Mouse (Mus musculus): ENCODE measurements around the gene Ppm1g. TPM values are rescaled to one million over a fixed set of nuclear protein-coding genes. Genes with fewer than 3 reads are reported as not detected.

The Ppm1g gene
- total RNA-seq, 2 experiments from 2014 or later = 70.2 to 71.8 TPM

DNA sequence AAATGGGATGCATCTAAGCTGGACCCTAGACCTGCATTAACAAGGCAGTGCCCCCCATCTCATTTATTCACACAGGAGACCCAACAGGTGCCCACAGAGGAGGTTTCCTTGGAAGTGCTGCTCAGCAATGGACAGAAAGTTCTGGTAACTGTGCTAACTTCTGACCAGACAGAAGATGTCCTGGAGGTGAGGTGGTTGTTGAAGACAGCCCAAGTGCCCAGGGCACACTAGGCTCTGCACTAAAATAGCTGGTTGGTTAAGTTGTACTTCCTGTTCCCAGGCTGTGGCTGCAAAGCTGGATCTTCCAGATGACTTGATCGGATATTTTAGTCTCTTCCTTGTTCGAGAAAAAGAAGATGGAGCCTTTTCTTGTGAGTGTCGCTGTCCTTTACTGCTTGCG is 24.8 kb downstream of the Ppm1g start:
- DNase-seq (ENCODE audit: low spot score in 2 of 2) = no peak

DNA sequence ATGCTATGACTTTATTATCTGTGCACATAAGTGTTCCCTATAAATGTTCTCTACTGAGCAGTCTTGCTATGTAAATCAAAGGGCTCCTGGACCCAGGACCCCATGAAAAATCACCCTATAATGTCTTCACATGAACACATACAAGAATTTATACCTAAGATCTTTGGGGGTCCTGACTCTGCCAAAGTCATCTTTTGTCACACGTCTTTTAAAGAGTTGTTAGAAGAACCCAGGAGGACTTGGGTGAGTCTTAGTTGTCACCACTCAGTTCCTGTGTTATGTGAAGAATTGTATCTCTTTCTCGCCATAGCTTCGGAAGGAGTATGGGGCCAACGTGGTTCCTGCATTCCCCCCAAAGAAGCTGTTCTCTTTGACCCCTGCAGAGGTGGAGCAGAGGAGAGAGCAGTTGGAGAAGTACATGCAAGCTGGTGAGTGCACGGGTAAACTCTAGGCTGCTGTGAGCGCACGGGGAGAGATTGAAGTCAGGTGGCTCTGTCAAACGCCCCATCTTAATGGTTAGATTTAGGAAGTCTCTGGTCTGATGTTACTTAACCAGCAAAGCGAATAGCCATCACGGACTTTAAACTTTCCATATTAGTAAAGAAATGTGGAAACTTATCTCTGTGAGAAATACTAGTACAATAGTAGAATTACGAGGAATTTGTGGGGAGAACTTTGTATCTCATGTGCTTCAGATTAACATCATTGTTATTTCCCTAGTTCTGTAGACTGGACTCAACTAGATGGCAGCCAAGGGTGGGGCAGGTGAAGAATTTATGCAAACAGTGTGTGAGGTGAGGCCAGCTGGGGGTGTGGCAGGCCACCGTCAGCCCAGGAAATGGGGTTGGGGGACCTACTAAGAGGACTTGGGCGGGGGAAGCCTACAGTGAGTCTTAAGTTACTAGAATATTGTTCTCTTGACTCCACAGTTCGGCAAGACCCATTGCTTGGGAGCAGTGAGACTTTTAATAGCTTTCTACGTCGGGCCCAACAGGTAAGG is 25.7 kb downstream of the Ppm1g start:
- DNase-seq (ENCODE audit: low spot score in 2 of 2) = no peak
- intact Hi-C loops (cut with DNase I) = loop anchor here (10.0 kb wide), 1 partner anchor 240 kb away; no protein-coding TSS in a partner anchor

More for the DNA sequence above, 24.8 kb downstream of the Ppm1g start:
- intact Hi-C loops (cut with DNase I) = loop anchor here (10.0 kb wide), 1 partner anchor 241 kb away; no protein-coding TSS in a partner anchor

- no peak for DNase-seq (ENCODE audit: low spot score in 2 of 2)
- intact Hi-C loops (cut with DNase I) = loop anchor here (1.0 to 10.0 kb wide), 3 partner anchors 9 to 239 kb away; partner anchors contain the start of genes Gtf3c2 and Zfp513
Measured at GRCm38 (mm10) chr5:31193631-31194281, 26.7 kb downstream of the Ppm1g start.

DNA sequence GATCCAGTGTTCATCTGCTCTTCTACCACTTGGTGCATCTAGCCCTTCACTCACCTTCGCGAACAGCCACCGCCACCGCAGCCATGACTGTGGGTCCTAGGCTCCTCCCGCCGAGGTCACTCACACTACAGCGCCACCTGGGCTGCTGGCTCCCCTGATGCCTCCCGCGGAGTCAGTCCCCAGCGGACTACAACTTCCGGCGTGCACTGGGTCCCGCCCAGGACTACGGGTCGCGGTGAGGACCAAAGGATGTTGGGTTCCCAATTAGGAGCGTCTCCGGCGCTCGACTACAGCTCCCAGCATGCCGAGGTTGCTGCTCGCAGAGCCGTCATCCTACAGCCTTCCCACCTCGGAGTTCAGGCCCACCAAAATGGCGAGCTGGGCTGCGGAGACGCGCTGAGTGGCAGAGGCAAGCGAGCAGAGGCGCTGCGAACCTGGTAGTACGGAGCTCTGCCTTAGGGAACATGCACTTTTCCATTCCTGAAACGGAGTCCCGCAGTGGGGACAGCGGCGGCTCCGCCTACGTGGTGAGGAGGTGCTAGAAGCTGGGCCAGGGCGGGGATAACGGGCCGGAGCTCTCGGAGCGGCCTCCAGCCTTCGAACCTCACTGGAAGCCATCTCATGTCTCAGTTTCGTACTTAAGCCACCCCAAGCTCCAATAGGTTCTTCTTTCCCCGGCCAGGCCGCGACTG is 27.4 kb downstream of the Ppm1g start, which contains the start of the genes Snx17 and Eif2b4:
TSS of gene Snx17 (plus strand) at position 289 of the 692 bp plus-strand sequence.
TSS of gene Eif2b4 (minus strand) at position 492 of the 692 bp plus-strand sequence.
- intact Hi-C loops (cut with DNase I) = loop anchor here (1.0 to 10.0 kb wide), 3 partner anchors 9 to 238 kb away; partner anchors contain the start of genes Gtf3c2 and Zfp513
- DNase-seq (ENCODE audit: low spot score in 2 of 2) = peak; percentile 100

DNA sequence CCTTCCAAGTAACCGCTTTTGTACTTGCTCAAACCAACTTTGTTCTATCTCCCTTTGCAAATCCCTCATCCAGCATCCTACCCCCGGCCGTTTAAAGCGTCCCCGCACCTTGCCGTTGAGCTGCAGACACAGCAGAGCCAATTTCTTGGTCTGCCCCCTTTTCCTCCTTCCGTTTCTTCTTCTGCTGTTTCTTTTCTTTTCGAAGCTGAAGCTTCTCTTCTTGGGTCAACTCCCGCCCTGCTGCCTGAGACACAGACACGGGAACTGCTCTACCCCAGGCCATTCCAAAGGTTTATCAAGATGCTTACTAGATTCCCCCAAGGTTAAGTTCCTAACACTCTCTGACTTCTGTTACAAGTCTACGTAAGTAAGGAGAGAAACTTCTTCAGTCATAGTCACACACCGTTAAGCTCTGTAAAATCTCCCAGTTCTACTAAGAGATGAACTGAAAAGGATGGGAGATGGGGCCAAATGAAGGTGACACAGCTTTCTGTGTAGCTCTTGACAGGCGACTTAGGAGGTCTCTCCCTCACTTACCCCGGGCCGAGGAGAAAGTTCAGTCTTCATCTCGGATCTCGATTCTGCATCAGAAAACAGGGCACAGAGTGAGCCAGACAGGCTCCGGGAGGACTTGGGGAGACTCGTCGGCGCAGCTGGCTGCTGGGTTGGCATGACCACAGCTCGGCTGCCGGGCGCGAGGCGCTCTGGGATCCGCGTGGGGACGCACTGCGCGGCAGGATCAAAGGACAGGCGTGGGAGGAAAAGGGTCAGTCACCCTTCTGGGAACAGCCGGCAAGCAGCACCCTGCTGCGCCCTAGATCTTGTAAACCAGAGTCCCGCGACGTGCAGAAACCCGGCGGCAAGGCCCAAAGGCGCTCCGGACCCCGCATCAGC is 28.2 kb downstream of the Ppm1g start:
- intact Hi-C loops (cut with DNase I) = loop anchor here (10.0 kb wide), 1 partner anchor 237 kb away; no protein-coding TSS in a partner anchor
- DNase-seq (ENCODE audit: low spot score in 2 of 2) = no peak

GRCm38 (mm10) chr5:31190201-31190600 is 30.3 kb downstream of the Ppm1g start:
- intact Hi-C loops (cut with DNase I) = loop anchor here (10.0 kb wide), 1 partner anchor 235 kb away; no protein-coding TSS in a partner anchor
- DNase-seq (ENCODE audit: low spot score in 2 of 2) = no peak

DNA sequence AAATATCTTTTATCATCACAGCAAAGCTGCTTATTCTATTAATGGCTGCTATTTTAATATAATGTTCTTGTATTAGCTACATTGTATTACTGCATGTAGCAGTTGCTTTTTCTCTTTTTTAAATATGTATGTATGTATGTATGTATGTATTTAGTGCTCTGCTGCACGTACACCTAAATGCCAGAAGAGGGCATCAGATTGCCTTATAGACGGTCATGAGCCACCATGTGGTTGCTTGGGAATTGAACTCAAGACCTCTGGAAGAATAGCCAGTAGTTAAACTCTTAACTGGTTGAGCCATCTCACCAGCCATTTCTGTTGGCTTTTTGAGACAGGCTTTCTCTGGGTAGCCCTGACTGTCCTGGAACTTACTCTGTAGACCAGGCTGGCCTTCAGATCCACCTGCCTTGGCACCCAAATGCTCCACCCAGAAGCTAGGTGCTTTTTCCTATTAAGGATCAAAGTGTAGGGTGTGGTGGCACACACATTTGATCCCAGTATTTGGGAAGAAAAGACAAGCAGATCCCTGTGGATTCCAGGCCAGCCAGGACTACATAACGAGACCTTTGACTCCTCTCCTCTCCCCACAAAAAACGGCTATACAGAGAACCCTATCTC is 32.2 kb downstream of the Ppm1g start:
- DNase-seq (ENCODE audit: low spot score in 2 of 2) = no peak
- intact Hi-C loops (cut with DNase I) = no loop called here

GRCm38 (mm10) chr5:31183678-31184077 is 36.8 kb downstream of the Ppm1g start:
- intact Hi-C loops (cut with DNase I) = no loop called here
- DNase-seq (ENCODE audit: low spot score in 2 of 2) = no peak

DNA sequence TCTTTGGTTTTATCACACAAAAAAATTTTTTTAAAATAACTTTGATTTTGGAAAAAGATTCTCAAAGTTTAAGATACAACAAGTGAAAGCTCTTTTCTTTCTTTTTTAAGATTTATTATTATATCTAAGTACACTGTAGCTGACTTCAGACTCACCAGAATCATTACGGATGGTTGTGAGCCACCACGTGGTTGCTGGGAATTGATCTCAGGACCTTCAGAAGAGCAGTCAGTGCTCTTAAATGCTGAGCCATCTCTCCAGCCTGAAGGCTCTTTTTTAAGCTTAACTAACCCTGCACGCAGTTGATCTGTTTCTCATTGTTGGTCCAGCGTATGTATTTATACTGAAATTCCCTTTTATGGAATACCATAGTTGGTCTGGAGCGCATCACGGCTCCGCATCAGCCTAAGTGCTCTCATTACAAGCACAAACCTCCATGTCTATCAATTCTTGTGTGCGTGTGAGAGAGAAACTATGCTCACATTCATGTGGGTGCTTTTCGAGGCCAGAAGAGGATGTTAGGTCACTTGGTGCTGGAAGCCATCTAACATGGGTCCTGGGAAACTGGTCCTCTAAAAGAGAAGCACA is 39.2 kb downstream of the Ppm1g start:
- intact Hi-C loops (cut with DNase I) = no loop called here
- no peak for DNase-seq (ENCODE audit: low spot score in 2 of 2)

DNA sequence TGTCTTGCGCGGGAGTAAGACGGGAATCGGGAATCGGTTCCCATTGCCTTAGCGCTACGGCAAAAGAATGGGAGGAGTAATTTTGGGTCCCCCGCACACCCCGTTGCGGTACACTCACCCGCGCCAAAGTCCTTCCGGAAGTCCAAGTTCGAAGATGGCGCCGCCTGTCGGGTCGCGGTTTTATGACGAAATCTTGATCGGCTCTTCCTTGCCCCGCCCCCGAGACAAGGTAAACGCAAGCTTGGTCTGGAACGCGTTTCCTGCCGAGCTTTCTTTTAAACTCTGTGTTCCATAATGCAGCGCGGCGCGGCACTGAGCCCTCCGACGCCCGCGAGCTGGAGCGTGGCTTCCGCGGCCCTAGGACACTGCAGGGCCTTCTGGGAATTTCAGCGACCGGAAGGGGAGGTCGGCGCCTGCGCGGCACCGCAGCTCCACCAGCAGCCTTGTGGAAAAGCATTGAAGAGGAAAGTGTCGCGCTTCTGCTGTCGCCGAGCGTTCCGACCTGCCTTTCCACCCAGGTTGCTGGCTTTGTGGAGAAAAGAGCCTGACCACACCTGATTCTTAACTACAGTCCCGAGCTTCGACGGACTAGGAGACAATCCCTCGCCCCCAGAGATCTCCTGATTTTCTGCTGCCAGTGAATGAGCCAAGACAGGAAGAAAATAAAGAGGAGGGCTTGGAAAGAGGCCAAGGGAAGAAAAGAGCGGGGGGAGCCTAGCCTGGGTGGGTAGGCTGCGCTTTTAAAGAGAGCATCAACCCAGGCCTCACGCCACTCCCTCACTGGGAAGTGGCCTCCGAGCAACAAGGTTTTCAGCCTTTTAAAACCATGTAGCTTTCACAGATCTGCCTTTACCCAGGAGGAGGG is 40.5 kb downstream of the Ppm1g start, which contains the start of the genes Gm29609 and Gtf3c2:
TSS of gene Gm29609 (minus strand) at position 146 of the 865 bp plus-strand sequence.
TSS of gene Gtf3c2 (minus strand) at position 379 of the 865 bp plus-strand sequence.
- DNase-seq (ENCODE audit: low spot score in 2 of 2) = peak; percentile 96
- intact Hi-C loops (cut with DNase I) = loop anchor here (1.0 kb wide), 1 partner anchor 13 kb away; the partner anchor contains the start of genes Eif2b4 and Snx17

GRCm38 (mm10) chr5:31179301-31179765 is 41.2 kb downstream of the Ppm1g start:
- DNase-seq (ENCODE audit: low spot score in 2 of 2) = peak in 1 of 2 experiments; percentile 33
- intact Hi-C loops (cut with DNase I) = no loop called here

DNA sequence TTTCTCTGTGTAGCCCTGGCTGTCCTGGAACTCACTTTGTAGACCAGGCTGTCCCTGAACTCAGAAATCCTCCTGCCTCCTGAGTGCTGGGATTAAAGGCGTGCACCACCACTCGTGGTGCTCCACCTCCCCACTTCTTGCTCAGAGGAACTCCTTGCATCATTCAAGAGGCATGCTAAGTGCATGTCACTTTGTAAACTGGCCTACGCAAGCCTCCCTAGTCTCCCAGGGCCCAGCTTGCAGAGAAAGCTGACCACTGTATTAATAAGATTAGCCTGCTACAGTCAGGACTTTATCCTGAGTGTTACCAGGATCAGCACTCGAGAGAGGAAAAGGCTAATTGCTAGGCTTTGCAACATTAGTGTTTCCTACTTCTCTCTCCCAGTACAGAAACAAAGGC is 51.9 kb downstream of the Ppm1g start:
- intact Hi-C loops (cut with DNase I) = no loop called here
- no peak for DNase-seq (ENCODE audit: low spot score in 2 of 2)

DNA sequence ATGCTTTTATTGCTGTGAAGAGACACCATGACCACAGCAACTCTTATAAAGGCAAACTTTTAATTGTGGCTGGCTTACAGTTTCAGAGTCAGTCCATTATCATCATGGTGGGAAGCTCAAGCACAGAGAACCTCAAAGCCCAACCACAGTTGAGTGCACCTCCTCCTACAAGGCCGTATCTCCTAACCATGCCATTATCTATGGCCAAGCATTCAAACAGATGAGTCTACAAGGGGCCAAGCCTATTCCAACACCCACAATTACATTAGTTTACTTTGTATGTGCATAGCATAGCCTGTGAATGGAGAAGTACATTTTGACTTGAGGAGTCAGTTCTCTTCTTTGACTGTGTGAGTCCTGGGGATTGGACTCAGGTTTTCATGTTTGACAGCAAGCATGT is 55.6 kb downstream of the Ppm1g start:
- DNase-seq (ENCODE audit: low spot score in 2 of 2) = no peak
- intact Hi-C loops (cut with DNase I) = no loop called here

DNA sequence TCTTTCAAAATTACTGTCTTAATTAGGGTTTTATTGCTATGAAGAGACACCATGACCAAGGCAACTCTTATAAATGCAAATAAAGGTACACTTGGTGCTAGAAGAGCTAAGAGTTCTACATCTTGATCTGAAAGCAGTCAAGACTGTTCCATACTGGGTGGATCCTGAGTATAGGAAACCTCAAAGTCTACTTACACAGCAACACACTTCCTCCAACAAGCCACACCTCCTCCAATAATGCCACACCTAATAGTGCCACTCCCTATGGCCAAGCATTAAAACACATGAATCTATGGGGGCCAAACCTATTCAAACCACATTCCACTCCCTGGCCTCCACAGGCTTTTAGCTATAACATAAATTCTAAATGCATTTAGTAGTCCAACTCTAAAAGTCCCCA is 58.0 kb downstream of the Ppm1g start:
- intact Hi-C loops (cut with DNase I) = no loop called here
- DNase-seq (ENCODE audit: low spot score in 2 of 2) = no peak

DNA sequence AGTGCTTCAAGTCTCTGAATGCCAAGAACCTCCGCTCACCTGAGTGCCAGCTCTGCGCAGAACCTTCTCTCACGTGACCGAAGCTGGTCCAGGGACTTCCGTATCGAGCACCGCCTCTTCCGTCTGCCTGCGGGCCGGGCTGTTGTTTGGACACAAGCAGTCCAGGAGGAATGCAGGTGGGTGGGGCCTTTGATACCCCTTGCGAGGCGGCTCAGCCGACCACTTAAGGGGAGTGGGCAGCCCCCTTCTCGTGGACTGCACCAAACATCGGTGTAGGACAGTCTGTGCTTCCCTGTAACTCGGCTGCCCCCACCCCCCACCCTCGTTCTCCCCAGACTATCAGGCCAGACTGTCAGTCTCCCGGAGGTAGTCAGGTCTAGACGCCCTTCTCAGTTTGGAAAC is 66.3 kb downstream of the Ppm1g start, which contains the start of gene Mpv17:
TSS of gene Mpv17 (minus strand) at position 100 of the 402 bp plus-strand sequence.
- intact Hi-C loops (cut with DNase I) = no loop called here
- peak; percentile 84 to 87 for DNase-seq (ENCODE audit: low spot score in 2 of 2)

- intact Hi-C loops (cut with DNase I) = no loop called here
- peak in 1 of 2 experiments; percentile 15 for DNase-seq (ENCODE audit: low spot score in 2 of 2)
Measured at GRCm38 (mm10) chr5:31153516-31154151, 66.9 kb downstream of the Ppm1g start.
